Mouse (Mus musculus) adipose tissue, adult 10 weeks (tissue): ENCODE data around the gene Srrm4. TPM values are rescaled to one million over a fixed set of nuclear protein-coding genes. Genes with fewer than 3 reads are reported as not detected.

ENCODE experiments used
- polyA plus RNA-seq: library from polyadenylated mRNA; stranded (reverse); fragments of 350-450 nt; fragmentation: Illumina TruSeq; extraction: RNeasy Lipid Tissue Mini Kit (QIAGEN cat#74804); gene quantifications from one replicate; pipeline ENCODE4 v1.2.3, GENCODE M21; 2014; ENCODE audit warnings: low read depth, low replicate concordance

Gene Srrm4
- 0.17 TPM for polyA plus RNA-seq

DNA sequence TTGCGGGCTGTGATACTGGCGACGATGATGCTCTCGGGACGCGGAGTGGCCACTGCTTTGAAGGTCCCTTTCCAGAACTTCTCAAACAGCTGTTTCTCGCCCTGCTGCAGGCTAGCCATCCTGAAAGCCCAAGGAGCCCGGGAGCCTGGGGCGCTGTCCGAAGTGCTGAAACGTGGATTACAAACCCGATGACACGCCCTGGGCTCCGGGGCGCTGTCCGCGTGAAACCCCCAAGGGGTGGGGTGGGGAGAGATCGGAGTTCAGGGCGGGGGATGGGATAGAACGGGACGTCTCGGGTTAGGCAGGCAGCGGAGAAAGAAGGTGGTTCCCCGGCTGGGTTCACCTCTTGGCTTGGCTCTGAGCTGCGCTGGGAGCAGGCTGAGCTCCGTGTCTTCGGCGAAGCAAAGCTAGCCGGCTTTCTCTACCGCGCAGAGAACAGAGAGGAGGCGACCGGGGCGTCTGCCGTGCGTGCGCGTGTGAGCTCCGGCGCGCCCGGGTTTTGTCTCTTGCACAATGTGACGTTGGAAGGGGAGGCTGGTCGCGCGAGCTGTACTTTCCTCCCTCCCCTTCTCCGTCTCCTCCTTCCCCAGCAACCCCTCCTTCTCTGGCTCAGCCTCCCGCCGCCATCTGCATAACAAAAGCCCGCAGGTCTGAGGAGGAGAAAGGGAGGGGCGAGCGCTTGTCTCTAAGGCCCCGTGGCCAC, at the start of gene Srrm4:
TSS of gene Srrm4 (minus strand) at position 472 of the 703 bp plus-strand sequence.

DNA sequence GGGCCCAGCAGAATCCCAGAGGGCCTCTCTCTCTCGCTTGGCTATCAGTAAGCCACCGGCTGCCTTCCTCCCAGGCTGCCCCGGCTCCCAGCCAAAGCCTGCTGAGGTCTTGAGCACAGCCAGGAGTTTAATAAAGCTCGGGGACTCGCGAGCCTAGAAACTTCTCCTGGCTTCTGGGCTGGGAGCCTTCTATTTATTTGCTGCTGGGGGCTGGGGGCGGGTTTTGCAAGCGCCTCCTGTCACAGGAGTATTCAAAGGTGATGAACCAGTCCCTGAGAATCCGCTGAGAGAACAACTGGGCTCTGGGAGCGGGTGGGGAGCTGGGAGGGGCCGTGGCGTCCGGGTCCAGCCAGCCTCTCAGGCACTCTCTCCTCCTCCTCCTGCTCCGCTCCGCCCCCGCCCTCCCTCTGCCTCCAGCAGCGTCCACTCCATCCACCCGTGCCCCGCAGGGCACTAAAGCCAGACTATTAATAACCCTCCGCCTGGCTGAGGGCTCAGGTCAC, 168.9 kb downstream of the Srrm4 start, which contains the start of gene Hspb8:
TSS of gene Hspb8 (minus strand) at position 166 of the 503 bp plus-strand sequence.

Other genes starting within 250 kb of the Srrm4 start
- gene Hspb8, start 169.0 kb downstream of the Srrm4 start, polyA plus RNA-seq, result 52.5 TPM